Mouse (Mus musculus) layer of hippocampus, postnatal 14 days (tissue): ENCODE results near the gene Edc3. TPM values are rescaled to one million over a fixed set of nuclear protein-coding genes. Genes with fewer than 3 reads are reported as not detected.

ENCODE experiments used
- DNase-seq, 2 experiments: peaks; one replicate each; pipeline ENCODE4 v3.0.0; 2021 to 2022; ENCODE audit warnings: low spot score in 2 of 2, mixed read lengths in 1 of 2
- total RNA-seq, 2 experiments: library from RNA; stranded (reverse); gene quantifications; 2 replicates each; pipeline ENCODE4 v1.2.3; 2021

Edc3 gene
- total RNA-seq, 2 experiments from 2014 or later, result 12.8 to 14.2 TPM

GRCm38 (mm10) chr9:57800325-57800975, 92.1 kb downstream of the Edc3 start:
- no peak for DNase-seq

Other genes starting within 250 kb of the Edc3 start
- gene Scamp5, start 240.5 kb upstream of the Edc3 start, total RNA-seq, result 100 to 1,000 TPM; 439 to 441 TPM
- gene Rpp25, start 204.5 kb upstream of the Edc3 start, total RNA-seq, result 10 to 100 TPM in 1 of 2 experiments, 1 to 10 TPM in 1; 8.0 to 12.2 TPM
- gene Cox5a, start 187.3 kb upstream of the Edc3 start, total RNA-seq, result 100 to 1,000 TPM; 465 to 477 TPM
- 10 to 100 TPM; 20.9 to 23.4 TPM for gene Fam219b, start 171.0 kb upstream of the Edc3 start, total RNA-seq
- gene Mpi, start 155.8 kb upstream of the Edc3 start, total RNA-seq, result 10 to 100 TPM; 71.3 to 78.8 TPM
- gene Scamp2, start 147.6 kb upstream of the Edc3 start, total RNA-seq, result 10 to 100 TPM; 26.6 to 28.0 TPM
- gene Ulk3, start 119.1 kb upstream of the Edc3 start, total RNA-seq, result 10 to 100 TPM; 24.1 to 24.5 TPM
- gene Cplx3, start 102.3 kb upstream of the Edc3 start, total RNA-seq, result 1 to 10 TPM; 2.4 to 3.2 TPM
- not detected for gene Lman1l, start 87.8 kb upstream of the Edc3 start, total RNA-seq
- 10 to 100 TPM; 41.6 to 49.5 TPM for gene Csk, start 54.9 kb upstream of the Edc3 start, total RNA-seq
- gene Cyp1a2, start 24.8 kb upstream of the Edc3 start, total RNA-seq, result not detected
- under 1 TPM; 0.14 to 0.28 TPM for gene Cyp1a1, start 20.6 kb upstream of the Edc3 start, total RNA-seq
- 10 to 100 TPM; 65.6 to 82.9 TPM for gene Clk3, start 57.3 kb downstream of the Edc3 start, total RNA-seq
- gene Arid3b, start 128.3 kb downstream of the Edc3 start, total RNA-seq, result 1 to 10 TPM; 7.0 to 8.9 TPM
- gene Ubl7, start 202.4 kb downstream of the Edc3 start, total RNA-seq, result 10 to 100 TPM; 97.5 to 98.6 TPM
- gene Sema7a, start 231.6 kb downstream of the Edc3 start, total RNA-seq, result 100 to 1,000 TPM in 1 of 2 experiments, 10 to 100 TPM in 1; 95.4 to 102 TPM